Comparison of ENCODE assay signal across 30 mouse cellular contexts in genomic region chr19:42305746-42306145, GRCm38 (mm10). TPM values are rescaled to one million over a fixed set of nuclear protein-coding genes. Genes with fewer than 3 reads are reported as not detected.
DNase-seq lines count a peak whose midpoint lies in the region; ATAC-seq and TF ChIP-seq lines count a peak whose summit lies in the region.
"Had no signal": no experiment of that assay in that cellular context is flagged by ENCODE, and none has a peak within 500 bp of the region (broad histone marks: within the 10 kb centered on the region; RNA-seq: fewer than 3 reads in every experiment).

No protein-coding gene starts in this region.

- no peak overlapping the region for H3K9ac ChIP-seq in kidney, embryonic 16.5 days (replicated peaks; ENCODE audit: low read length)
- H3K9ac ChIP-seq: embryonic facial prominence, embryonic 12.5 days; heart, embryonic 12.5 days; hindbrain, embryonic 14.5 days; kidney, embryonic 15.5 days; limb, embryonic 15.5 days; liver, embryonic 14.5 days; lung, embryonic 15.5 days; neural tube, embryonic 15.5 days had no signal

- no peak for TF ChIP-seq CTCF in lung, adult 2 months (IDR thresholded peaks at IDR 0.05; ENCODE audit: insufficient read depth, low read length)
- TF ChIP-seq CTCF in kidney, adult 2 months (conservative IDR thresholded peaks at IDR 0.05; ENCODE audit: insufficient read depth, insufficient read length, low read depth, low read length) = no peak

- peak; percentile 21 for DNase-seq in thymus, postnatal 0 days (ENCODE audit: low spot score)
- DNase-seq in thymus, postnatal 10 days (ENCODE audit: low spot score in 2 of 2) = no peak
- no peak for DNase-seq in lung, adult 2 months
- no peak for DNase-seq in kidney, adult 2 months
- DNase-seq: adrenal gland, postnatal 25 days; cerebellum, adult 18-20 months; cerebellum, postnatal 25 days; gastrocnemius, postnatal 25 days; heart, adult 2 months; heart, postnatal 4 days; kidney, adult 11 months; midbrain, embryonic 14.5 days; retina, postnatal 1 day; right cerebral cortex, postnatal 14 days had no signal

- H3K4me2 ChIP-seq in kidney, embryonic 16.5 days (replicated peaks; ENCODE audit: low read depth, low read length) = no peak overlapping the region
- H3K4me2 ChIP-seq: embryonic facial prominence, embryonic 12.5 days; heart, embryonic 12.5 days; hindbrain, embryonic 14.5 days; kidney, embryonic 15.5 days; limb, embryonic 15.5 days; lung, embryonic 15.5 days; neural tube, embryonic 15.5 days had no signal

- peaks cover 21% of the 10 kb centered on the region for H3K4me1 ChIP-seq in megakaryocyte, embryonic 14.5 days
- H3K4me1 ChIP-seq in kidney, embryonic 16.5 days (ENCODE audit: insufficient read depth, low read length) = peaks cover 13% of the 10 kb centered on the region
- H3K4me1 ChIP-seq in lung, adult 2 months (ENCODE audit: control insufficient read depth, insufficient read depth, low read length) = no peaks in the 10 kb centered on the region
- no peaks in the 10 kb centered on the region for H3K4me1 ChIP-seq in kidney, adult 2 months (ENCODE audit: control insufficient read depth, insufficient read depth, low read length)

- H3K4me3 ChIP-seq in megakaryocyte, embryonic 14.5 days (replicated peaks) = peak overlapping the region; percentile 44
- no peak overlapping the region for H3K4me3 ChIP-seq in kidney, embryonic 16.5 days (ENCODE audit: low read length)
- H3K4me3 ChIP-seq in lung, adult 2 months (replicated peaks; ENCODE audit: extremely low read depth, low read depth, low read length) = no peak overlapping the region
- no peak overlapping the region for H3K4me3 ChIP-seq in kidney, adult 2 months (ENCODE audit: insufficient read depth, low read depth, low read length)
- H3K4me3 ChIP-seq: embryonic facial prominence, embryonic 12.5 days; heart, adult 2 months; heart, embryonic 12.5 days; kidney, embryonic 15.5 days; limb, embryonic 10.5 days; limb, embryonic 15.5 days; lung, embryonic 15.5 days; neural tube, embryonic 15.5 days had no signal

- 58% methylated on average over 8 of the region's 8 CpGs for WGBS in kidney, embryonic 16.5 days
- 45% methylated on average over 8 of the region's 8 CpGs for WGBS in lung, adult 2 months
- WGBS in kidney, adult 2 months = 50% methylated on average over 8 of the region's 8 CpGs

- no peak for TF ChIP-seq POLR2A in lung, adult 2 months (IDR thresholded peaks at IDR 0.05; ENCODE audit: borderline replicate concordance, extremely low read depth, low read depth, low read length)
- TF ChIP-seq POLR2A in kidney, adult 2 months (IDR thresholded peaks at IDR 0.05; ENCODE audit: low read depth, low read length) = no peak

- H3K27me3 ChIP-seq in megakaryocyte, embryonic 14.5 days (replicated peaks) = peaks cover 53% of the 10 kb centered on the region
- H3K27me3 ChIP-seq in kidney, embryonic 16.5 days (ENCODE audit: insufficient read depth, low read length) = no peaks in the 10 kb centered on the region
- H3K27me3 ChIP-seq in kidney, adult 2 months (replicated peaks; ENCODE audit: control insufficient read depth, insufficient read depth, low read length) = no peaks in the 10 kb centered on the region
- H3K27me3 ChIP-seq: embryonic facial prominence, embryonic 12.5 days; limb, embryonic 15.5 days; lung, embryonic 15.5 days; neural tube, embryonic 15.5 days had no signal

- no peaks in the 10 kb centered on the region for H3K36me3 ChIP-seq in megakaryocyte, embryonic 14.5 days (replicated peaks; ENCODE audit: low read length)
- H3K36me3 ChIP-seq in kidney, embryonic 16.5 days (ENCODE audit: insufficient read depth, low read length) = no peaks in the 10 kb centered on the region
- no peaks in the 10 kb centered on the region for H3K36me3 ChIP-seq in kidney, adult 2 months (ENCODE audit: control insufficient read depth, insufficient read depth, low read length)
- H3K36me3 ChIP-seq: embryonic facial prominence, embryonic 12.5 days; heart, embryonic 12.5 days; kidney, embryonic 15.5 days; limb, embryonic 10.5 days; limb, embryonic 15.5 days; lung, embryonic 15.5 days; neural tube, embryonic 15.5 days had no signal

- peak; percentile 47 for ATAC-seq in common myeloid progenitor, adult 5-6 weeks (replicated peaks; ENCODE audit: low read depth, poor library complexity, severe bottlenecking)
- no peak for ATAC-seq in kidney, embryonic 16.5 days (ENCODE audit: low FRiP score, low TSS enrichment)
- ATAC-seq: forebrain, embryonic 14.5 days had no signal

- no peak overlapping the region for H3K27ac ChIP-seq in kidney, embryonic 16.5 days (ENCODE audit: low read length)
- H3K27ac ChIP-seq in kidney, adult 2 months (ENCODE audit: insufficient read depth, low read depth, low read length) = no peak overlapping the region
- H3K27ac ChIP-seq: embryonic facial prominence, embryonic 12.5 days; heart, adult 2 months; hindbrain, embryonic 14.5 days; kidney, embryonic 15.5 days; limb, embryonic 10.5 days; limb, embryonic 15.5 days; liver, embryonic 14.5 days; lung, embryonic 15.5 days; neural tube, embryonic 15.5 days had no signal

- no peaks in the 10 kb centered on the region for H3K9me3 ChIP-seq in megakaryocyte, embryonic 14.5 days
- H3K9me3 ChIP-seq in kidney, embryonic 16.5 days (ENCODE audit: low read length) = no peaks in the 10 kb centered on the region
- H3K9me3 ChIP-seq: embryonic facial prominence, embryonic 12.5 days; heart, embryonic 12.5 days; kidney, embryonic 15.5 days; limb, embryonic 10.5 days; limb, embryonic 15.5 days; lung, embryonic 15.5 days; neural tube, embryonic 15.5 days had no signal

RNA-seq across cellular contexts. Expression of gene Golga7b, which starts 58.4 kb away (rescaled TPM):
- 0.39 and 0.52 TPM in 2 replicates for polyA plus RNA-seq in thymus, postnatal 0 days (2015; fragmentation: Nextera tagmentation; extraction: Ambion mirVana)
- total RNA-seq in common myeloid progenitor, adult 5-6 weeks (2017) = not detected in 2 replicates
- 0.09 and 0.58 TPM in 2 replicates for polyA plus RNA-seq in megakaryocyte, embryonic 14.5 days (2012; ENCODE audit: insufficient read depth, low replicate concordance)
- 0.05 and 0.12 TPM in 2 replicates for polyA plus RNA-seq in kidney, embryonic 16.5 days (2015; fragmentation: Nextera tagmentation; extraction: Ambion mirVana)
- polyA plus RNA-seq in lung, adult 2 months (2012; rRNA removed) = 0.08 and 0.30 TPM in 2 replicates
- polyA plus RNA-seq in kidney, adult 2 months (2012; rRNA removed) = 0.14 and 0.20 TPM in 2 replicates
- total RNA-seq: megakaryocyte-erythroid progenitor cell, adult 5-6 weeks; monocyte, adult 5-6 weeks had no signal
- polyA plus RNA-seq: inflammation-experienced regulatory T-cells, adult 6 months; limb, embryonic 10.5 days; liver, embryonic 14.5 days had no signal
